Mouse (Mus musculus): ENCODE data around the gene Ccdc146.
A peak's percentile ranks its signal among the peaks of the same experiment; 100 is the strongest.
"Not testable (repeated sequence)": the region's sequence is repeated elsewhere in the genome, so short reads cannot be mapped to it uniquely, and the experiment has no call there.

The Ccdc146 gene

GRCm38 (mm10) chr5:21331656-21332055, 92.8 kb downstream of the Ccdc146 start:
- peak; percentile 27 to 44 for DNase-seq (ENCODE audit: low spot score in 2 of 2)

DNA sequence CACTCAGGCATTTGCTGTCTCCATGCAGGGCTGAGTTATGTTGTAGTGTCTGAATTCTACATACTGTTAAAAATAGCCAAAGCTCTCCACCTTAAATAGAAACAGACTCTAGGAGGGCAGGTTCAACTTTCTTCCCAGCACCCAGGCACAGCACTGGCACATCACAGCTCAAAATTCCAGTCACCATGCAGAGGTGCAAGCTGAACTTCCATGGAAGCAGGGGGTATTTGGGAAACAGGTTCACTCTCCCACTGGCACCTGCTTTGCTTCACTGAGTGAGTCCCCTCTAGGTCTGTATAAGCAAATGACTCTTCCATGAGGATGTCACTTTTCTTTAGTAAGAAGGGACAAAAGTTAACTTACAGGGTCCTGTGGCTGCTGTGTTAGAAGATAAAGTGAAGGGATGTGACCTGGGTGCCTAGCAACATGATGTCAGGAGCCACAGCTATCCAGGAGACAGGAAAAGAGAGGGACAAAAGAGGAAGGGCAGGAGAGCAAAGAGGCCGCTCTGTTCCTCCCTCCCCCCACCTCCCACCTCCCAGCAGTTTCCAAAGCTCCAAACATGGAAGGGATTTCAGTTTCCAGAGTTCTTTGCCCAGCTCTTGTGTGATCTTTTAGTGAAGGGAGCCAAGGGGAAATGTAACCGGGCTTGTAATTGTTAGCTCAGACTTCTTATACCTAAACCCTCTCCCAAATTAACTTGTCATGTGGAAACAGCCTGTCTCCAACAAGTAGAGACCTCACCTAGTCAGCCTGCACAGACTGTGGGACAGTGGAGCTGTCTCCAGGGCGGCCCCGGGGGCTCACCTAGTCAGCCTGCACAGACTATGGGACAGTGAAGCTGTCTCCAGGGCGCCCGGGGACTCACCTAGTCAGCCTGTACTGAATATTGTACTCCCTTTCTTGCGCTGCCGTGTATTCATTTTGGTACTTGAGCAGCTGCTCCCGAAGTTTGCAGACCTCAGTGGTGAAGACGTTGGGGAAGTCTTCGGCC, 94.5 kb downstream of the Ccdc146 start:
- peak; percentile 53 to 60 for DNase-seq (ENCODE audit: low spot score in 2 of 2)

DNA sequence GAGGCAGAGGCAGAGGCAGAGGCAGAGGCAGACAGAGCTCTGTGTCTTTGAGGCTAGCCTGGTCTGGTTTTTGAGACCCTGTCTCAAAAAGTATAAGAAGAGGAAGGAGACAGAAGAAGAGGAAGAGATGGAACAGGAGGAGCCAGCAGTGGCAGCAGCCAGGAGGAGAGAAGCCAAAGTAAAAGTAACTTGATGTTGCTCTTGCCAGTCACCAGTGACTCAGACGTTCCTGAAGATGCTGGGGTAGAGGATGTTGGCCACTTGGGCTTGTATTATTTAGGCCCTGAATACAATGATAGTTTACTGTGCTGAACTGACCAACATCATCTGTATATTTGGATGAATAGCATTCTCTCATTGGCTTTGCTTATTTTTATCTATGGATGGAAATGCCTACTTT, 95.9 kb downstream of the Ccdc146 start:
- peak in 1 of 2 experiments; percentile 23 for DNase-seq (ENCODE audit: low spot score in 2 of 2)

DNA sequence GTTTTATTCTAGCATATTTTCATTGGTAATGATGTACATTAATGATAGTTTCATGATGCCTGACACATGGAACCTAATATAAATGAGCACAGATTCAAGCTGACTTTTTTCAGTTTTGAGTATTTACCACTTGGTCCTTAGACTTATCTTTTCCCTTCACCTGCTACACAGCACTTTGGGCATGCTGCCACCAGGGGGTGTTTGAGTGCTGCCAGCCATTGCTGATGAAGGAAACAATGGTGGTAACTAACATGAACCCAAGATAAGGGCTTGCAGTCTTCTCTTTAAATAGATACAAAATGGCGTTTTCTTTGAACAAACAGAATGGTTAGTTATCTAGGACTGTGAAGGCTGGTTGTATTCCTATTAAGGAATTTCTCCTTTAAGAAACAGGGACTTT, 98.0 kb downstream of the Ccdc146 start:
- peak in 1 of 2 experiments; percentile 65 for DNase-seq (ENCODE audit: low spot score in 2 of 2)

- DNase-seq (ENCODE audit: low spot score in 2 of 2) = no peak
These were observed 104.3 kb downstream of the Ccdc146 start for GRCm38 (mm10) chr5:21320138-21320537.

DNA sequence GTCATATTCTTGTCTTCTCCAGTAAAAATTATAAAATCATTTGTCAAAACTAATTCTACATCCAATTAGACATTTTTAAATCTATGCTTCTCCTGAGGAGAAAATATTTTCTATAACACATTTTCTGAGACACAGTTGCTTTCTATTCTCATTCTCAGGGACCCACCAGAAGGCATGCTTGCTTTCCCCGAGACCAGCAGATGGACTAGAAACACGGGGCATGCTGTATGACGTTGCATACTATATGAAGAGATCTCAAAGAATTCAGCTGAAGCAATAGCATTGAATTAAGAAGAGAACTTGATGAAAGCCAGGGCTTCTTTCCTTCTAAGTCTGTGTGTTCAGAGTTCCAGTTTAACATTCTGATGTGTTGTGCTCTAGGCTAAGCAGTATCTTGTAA, 109.8 kb downstream of the Ccdc146 start:
- no peak for DNase-seq (ENCODE audit: low spot score in 2 of 2)

GRCm38 (mm10) chr5:21307165-21307564, 117.3 kb downstream of the Ccdc146 start:
- no peak for DNase-seq (ENCODE audit: low spot score in 2 of 2)

DNA sequence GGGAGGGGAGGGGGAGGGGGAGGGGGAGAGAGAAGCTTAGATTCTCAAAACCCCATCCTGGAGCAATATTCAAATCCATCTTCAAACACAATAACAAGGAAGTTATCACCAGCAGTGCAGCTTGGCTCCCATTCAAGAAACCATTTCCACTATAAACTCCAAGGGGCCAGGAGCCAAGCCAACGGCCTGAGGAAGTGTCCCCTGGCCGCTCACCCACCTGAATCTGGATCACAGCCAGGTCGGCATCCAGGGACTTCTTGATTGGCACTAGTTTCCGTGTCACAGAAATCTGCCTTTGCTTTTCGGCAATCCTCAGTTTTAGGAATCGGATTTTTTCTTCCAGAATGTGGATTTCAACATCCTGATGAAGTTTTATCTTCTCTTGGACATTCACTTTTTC, 123.5 kb downstream of the Ccdc146 start:
- DNase-seq (ENCODE audit: low spot score in 2 of 2) = peak in 1 of 2 experiments; percentile 29

- DNase-seq (ENCODE audit: low spot score in 2 of 2) = no peak
These were observed 124.4 kb downstream of the Ccdc146 start for GRCm38 (mm10) chr5:21300058-21300457.

GRCm38 (mm10) chr5:21299076-21299755, 125.3 kb downstream of the Ccdc146 start:
- no peak for DNase-seq (ENCODE audit: low spot score in 2 of 2)

DNA sequence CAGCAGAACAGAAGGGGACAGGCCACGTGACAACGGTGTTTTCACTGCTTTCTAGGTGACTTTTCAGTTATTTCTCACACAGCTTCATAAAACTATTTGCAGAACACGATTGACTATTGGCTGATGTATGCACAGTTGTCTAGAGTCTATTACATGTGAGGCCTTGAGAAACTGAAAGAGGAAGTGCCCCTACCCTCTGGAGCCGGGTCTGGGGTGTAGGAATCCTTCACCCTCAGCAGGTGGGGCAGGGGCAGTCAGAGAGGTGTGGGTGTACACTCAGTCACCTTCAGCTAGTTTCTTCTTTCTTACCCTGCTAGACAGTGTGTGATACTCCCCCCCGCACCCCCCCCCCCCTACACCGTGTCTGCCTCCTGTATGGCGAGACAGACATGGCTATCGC, 128.8 kb downstream of the Ccdc146 start:
- no peak for DNase-seq (ENCODE audit: low spot score in 2 of 2)

DNA sequence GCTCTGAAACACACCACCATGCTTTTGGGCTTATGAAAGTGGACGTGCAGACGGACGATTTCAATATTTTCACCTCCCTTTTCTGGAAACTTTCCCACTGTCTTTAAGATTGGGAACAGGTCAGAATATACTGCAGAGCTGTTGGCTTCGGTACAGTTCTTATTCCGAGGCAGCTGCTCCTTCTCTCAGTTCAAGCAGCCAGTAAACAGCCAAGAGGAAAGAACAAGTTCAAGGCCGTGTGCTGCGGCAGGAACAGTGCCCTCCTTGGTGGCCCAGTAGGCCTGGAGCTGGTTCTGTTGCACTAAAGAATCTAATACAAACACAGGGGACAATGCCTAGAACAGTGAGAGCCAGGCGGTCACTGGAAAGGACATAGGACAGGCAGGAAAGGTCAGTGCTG, 133.9 kb downstream of the Ccdc146 start:
- no peak for DNase-seq (ENCODE audit: low spot score in 2 of 2)

DNA sequence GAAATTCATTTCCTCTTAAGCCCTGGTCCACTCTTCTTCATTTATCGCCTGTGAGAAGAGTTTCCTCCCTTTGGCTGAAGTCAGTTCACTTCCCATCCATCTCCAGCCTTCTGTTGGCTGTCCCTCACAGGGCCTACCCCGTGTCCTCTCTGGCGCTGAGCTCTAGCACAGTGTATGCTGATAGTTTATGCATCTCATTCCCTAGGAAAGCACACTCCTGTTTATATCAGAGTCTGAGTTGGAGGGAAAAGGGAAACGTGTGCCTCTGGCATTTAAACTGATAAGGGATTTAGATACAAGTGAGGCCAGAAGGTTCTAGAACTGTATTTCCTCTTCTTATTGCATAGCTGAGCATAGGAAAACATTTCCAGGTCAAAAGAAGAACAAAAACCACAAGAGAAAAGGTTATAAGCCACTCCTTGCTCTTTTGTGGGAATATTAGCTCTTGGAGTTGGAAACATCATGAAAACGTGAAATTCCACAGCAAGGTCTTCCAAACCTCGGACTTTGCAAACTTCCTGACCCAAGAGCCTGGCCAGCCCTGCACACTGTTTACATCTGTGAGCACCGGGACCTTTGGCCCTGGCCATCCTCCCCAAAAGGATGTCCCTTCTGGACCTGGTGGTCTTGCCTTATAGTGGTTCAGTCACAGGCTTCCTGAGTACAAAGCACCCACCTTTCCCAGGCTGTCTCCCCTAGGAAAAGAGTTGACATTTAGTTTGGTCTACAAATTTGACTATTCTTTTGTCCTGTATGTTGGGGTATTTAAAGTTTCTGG, 135.6 kb downstream of the Ccdc146 start:
- no peak for DNase-seq (ENCODE audit: low spot score in 2 of 2)

GRCm38 (mm10) chr5:21283356-21284062, 141.0 kb downstream of the Ccdc146 start:
- DNase-seq (ENCODE audit: low spot score in 2 of 2) = peak; percentile 40 to 63

DNA sequence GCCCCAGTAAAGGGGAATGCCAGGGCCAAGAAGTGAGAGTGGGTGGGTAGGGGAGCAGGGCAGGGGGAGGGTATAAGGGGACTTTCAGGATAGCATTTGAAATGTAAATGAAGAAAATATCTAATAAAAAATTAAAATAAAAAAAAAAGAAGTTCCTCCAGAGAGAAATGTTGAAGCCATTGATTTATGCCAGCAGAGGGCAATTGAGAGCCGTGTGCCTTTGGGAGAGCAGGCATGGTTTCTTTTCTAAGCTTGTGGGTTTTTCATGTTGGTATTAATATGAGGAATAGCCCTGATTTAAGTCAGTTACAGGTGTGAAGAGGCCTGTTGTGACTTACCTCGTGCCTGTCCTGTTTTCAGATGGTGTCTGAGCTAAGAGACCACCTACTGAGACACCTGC, 146.8 kb downstream of the Ccdc146 start:
- not testable (repeated sequence) for DNase-seq (ENCODE audit: low spot score in 2 of 2)

DNA sequence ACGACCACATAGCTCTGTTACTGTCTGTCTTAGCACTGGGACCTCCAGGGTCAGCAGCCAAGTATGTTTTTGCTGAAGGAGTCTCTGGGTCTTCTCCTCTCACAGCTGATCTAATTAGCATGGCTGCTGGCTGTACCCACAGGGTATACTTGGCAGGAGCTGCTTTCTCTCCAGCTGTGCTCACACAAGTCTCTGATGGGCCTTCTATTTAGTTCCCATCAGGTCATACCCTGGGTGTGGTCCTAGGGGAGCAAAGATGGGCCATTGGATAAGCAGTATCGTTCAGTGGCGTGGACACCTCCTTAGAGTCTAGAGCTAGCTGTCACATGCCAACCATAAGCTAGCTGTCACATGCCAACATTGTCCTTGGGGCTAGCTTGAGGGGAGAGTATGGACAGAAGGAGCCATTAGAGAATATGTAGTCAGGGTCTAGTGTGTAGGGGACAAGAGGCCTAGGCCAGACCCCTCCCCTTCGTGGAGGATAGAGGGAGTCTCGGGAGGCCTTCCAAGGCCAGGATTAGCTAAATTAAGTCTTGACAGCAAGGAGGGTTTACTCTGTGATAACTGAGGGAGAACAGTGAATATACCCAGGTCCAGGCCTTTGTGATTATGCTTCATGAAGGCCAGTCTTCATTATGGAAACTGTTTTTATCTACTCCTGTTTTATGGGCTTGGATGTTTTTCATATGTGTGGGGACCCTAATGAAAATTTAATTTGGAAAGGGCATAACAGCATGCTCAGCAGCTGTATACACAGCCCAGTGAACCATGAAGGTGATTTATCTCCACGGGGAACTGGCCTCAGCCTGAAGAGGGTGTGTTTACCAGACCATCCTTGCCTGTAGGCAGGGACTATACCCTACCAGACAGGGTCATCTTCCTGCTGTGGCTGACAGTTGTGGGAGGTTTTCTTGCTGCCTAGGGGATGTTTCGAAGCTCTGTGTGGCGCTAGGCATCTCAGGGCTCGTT, 152.8 kb downstream of the Ccdc146 start:
- DNase-seq (ENCODE audit: low spot score in 2 of 2) = peak in 1 of 2 experiments; percentile 28

DNA sequence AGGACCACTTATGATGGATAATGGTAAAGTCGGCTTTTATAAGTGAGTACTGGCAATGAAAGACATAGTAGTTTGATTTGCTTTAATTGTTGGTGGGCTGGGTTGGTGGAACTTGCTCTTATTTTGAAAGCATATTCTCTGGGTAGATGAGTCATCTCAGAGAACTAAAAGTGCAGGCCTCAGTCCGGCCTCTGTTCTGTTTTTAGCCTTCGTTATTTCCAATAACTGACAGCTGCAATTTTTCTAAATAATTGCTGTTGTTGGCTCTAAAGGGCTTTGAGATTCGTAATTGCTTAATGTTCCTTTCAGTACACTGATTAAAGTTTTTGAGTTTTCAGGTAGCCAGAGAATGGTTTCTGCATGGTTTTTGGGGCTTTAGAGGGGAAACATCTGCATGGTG, 153.7 kb downstream of the Ccdc146 start:
- DNase-seq (ENCODE audit: low spot score in 2 of 2) = peak; percentile 59 to 68

GRCm38 (mm10) chr5:21269446-21269845, 155.0 kb downstream of the Ccdc146 start:
- DNase-seq (ENCODE audit: low spot score in 2 of 2) = peak; percentile 82 to 84

GRCm38 (mm10) chr5:21267090-21267489, 157.4 kb downstream of the Ccdc146 start:
- peak; percentile 72 to 74 for DNase-seq (ENCODE audit: low spot score in 2 of 2)

GRCm38 (mm10) chr5:21265049-21265448, 159.4 kb downstream of the Ccdc146 start:
- DNase-seq (ENCODE audit: low spot score in 2 of 2) = peak; percentile 29 to 78
